Mouse (Mus musculus): Measurements from ENCODE around the gene Arsk. TPM values are rescaled to one million over a fixed set of nuclear protein-coding genes. Genes with fewer than 3 reads are reported as not detected.
A peak's percentile ranks its signal among the peaks of the same experiment; 100 is the strongest.

The Arsk gene
- polyA plus RNA-seq (2012; rRNA removed), result 3.0 and 3.3 TPM in 2 replicates

DNA sequence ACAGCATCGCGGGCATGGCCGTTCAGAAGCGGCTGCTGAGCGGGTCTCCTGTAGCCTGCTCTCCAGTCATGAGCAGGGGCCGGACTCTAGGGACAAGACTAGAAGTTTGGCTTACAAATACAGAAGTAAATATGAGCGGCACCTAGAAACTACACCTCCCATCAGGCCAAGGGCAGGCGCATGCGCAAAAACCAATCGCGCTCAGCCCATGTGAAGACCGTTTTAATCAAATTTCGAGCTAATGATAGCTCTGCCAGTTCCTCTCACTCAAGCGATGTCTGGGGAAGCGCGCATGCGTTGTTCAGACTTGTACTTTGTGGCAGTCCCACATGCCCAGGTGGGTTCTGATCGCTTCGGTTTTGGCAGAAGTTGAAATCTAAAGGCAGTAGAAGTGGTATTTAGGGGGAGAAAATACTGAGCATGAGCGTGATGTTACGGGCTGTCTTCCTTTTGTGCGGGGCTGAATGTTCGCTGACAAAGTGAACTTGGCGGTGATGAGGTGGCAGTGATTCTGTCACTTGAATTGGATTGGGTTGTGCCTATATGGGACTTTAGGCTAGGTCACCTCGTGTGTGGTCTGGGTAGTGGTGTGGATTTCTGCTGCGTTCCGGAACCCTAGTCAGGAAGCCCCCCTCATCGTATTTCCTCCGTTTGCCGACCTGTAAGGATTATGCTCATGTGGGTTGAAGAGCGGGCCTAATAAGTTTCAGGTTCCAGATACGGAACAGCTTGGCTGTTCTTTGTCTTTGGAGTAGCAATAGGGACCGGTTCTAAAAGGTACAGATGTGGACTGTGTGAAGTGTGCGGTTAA, at the start of gene Arsk, which contains the start of gene Ttc37:
Gene Arsk (minus strand): TSS at position 168 of the 811 bp plus-strand sequence.
Gene Ttc37 (plus strand): TSS at position 242 of the 811 bp plus-strand sequence.
- H3K4me3 ChIP-seq (ENCODE audit: control insufficient read depth, insufficient read depth, low read length), result peak within 1 kb of the TSS; percentile 80
- no peaks in the 10 kb centered on the region for H3K36me3 ChIP-seq (ENCODE audit: control insufficient read depth, insufficient read depth, low read length)
- no peaks in the 10 kb centered on the region for H3K4me1 ChIP-seq (replicated peaks; ENCODE audit: control insufficient read depth, insufficient read depth, low read length)
- H3K27me3 ChIP-seq (ENCODE audit: control insufficient read depth, insufficient read depth, low read length), result no peaks in the 10 kb centered on the region
- peak; percentile 91 for DNase-seq
- WGBS, result under 1% methylated on average over 34 of the region's 34 CpGs
- TF ChIP-seq CTCF (IDR thresholded peaks at IDR 0.05; ENCODE audit: borderline replicate concordance, control insufficient read depth, extremely low read depth, insufficient read depth, low read length, poor library complexity), result no peak
- peak within 1 kb of the TSS; percentile 7; the same call in 1 of the 2 replicates for H3K27ac ChIP-seq (ENCODE audit: control insufficient read depth, insufficient read depth, low read length)

DNA sequence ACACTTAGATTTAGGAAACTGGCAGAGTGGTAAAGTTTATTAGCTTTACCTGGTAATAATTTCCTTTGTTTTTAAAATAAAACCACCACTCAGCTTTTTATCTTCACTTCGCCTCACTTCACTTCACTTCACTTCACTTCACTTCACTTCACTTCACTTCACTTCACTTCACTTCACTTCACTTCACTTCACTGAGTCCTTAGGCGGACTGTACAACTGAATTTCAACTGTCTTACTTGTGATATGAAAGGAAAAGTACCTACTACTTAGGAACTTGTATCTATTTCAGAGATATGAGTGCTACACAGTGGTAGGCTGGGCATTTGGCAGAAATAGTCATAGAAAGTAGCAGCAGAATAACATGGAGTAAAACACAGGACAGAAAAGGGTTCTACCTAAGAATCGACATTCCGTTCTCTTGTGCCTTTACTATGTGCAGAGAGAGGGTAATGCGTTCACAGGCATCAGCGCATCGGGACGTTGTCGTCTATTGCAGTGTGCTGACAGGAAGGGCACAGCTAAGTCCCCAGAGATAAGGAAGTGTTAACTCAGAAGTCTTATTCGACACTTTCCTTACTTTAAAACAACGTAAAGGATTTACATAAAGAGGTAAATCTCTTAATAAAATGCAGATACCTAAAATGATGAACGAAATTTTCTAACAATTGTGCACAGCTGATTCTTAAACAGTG, 42.8 kb upstream of the Arsk start:
- no peak overlapping the region for H3K4me3 ChIP-seq (ENCODE audit: control insufficient read depth, insufficient read depth, low read length)
- 95% methylated on average over 12 of the region's 12 CpGs for WGBS
- H3K27ac ChIP-seq (ENCODE audit: control insufficient read depth, insufficient read depth, low read length), result no peak overlapping the region
- H3K27me3 ChIP-seq (ENCODE audit: control insufficient read depth, insufficient read depth, low read length), result no peaks in the 10 kb centered on the region
- no peaks in the 10 kb centered on the region for H3K4me1 ChIP-seq (replicated peaks; ENCODE audit: control insufficient read depth, insufficient read depth, low read length)
- no peak for DNase-seq
- no peaks in the 10 kb centered on the region; the same call in 1 of the 2 replicates for H3K36me3 ChIP-seq (ENCODE audit: control insufficient read depth, insufficient read depth, low read length)
- TF ChIP-seq CTCF (IDR thresholded peaks at IDR 0.05; ENCODE audit: borderline replicate concordance, control insufficient read depth, extremely low read depth, insufficient read depth, low read length, poor library complexity), result no peak
- TF ChIP-seq POLR2A (IDR thresholded peaks at IDR 0.05; ENCODE audit: control insufficient read depth, extremely low read depth, insufficient read depth, low read length, poor library complexity), result no peak

DNA sequence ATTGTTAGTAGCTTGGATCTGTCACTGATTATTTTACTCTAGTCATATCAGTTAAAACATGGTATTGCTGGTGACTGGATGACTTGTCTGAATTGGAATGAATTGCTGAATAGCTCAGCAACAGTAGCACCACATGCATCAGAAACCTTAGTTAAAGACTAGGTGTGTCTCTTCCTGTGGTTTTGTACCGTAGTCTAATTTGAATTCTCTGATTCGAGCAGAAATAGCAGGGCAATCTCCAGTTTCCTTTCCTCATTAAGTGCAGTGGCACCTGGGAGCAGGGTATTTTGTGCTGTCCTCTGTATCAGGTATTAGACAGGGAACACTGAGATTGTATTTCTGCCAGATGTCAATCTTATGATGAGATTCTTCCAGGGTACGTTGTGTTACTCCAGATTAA, 40.4 kb upstream of the Arsk start:
- Histone ChIP-seq H3K36me3 (ENCODE audit: control insufficient read depth, insufficient read depth, low read length) (peaks cover 18% of the 10 kb centered on the region), H3K4me1 (replicated peaks; ENCODE audit: control insufficient read depth, insufficient read depth, low read length) (no peaks in the 10 kb centered on the region), H3K4me3 (ENCODE audit: control insufficient read depth, insufficient read depth, low read length) (no peak overlapping the region), H3K27me3 (ENCODE audit: control insufficient read depth, insufficient read depth, low read length) (no peaks in the 10 kb centered on the region), H3K27ac (ENCODE audit: control insufficient read depth, insufficient read depth, low read length) (no peak overlapping the region)
- no peak for DNase-seq
- 65% methylated on average over 3 of the region's 3 CpGs for WGBS
- TF ChIP-seq CTCF (IDR thresholded peaks at IDR 0.05; ENCODE audit: borderline replicate concordance, control insufficient read depth, extremely low read depth, insufficient read depth, low read length, poor library complexity) (no peak), POLR2A (IDR thresholded peaks at IDR 0.05; ENCODE audit: control insufficient read depth, extremely low read depth, insufficient read depth, low read length, poor library complexity) (no peak)

DNA sequence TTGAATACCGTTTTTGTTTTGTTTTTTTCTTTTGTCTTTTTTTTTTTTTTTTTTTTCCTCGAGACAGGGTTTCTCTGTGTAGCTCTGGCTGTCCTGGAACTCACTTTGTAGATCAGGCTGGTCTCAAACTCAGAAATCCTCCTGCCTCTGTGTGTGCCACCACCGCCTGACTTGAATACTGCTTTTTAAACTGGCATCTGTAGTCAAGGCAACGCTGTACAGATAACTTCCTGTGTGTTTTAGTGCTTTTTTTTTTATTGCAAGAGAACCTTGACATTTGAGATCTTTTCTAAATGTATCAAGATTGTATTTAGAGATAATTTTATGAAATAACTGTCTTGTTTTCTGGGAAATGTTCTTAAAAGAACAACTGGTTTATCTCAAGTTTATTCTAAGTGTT, 34.0 kb upstream of the Arsk start:
- Histone ChIP-seq H3K27me3 (ENCODE audit: control insufficient read depth, insufficient read depth, low read length) (no peaks in the 10 kb centered on the region), H3K27ac (ENCODE audit: control insufficient read depth, insufficient read depth, low read length) (no peak overlapping the region), H3K4me3 (ENCODE audit: control insufficient read depth, insufficient read depth, low read length) (no peak overlapping the region), H3K36me3 (ENCODE audit: control insufficient read depth, insufficient read depth, low read length) (peaks cover 28% of the 10 kb centered on the region), H3K4me1 (replicated peaks; ENCODE audit: control insufficient read depth, insufficient read depth, low read length) (no peaks in the 10 kb centered on the region)
- 82% methylated on average over 4 of the region's 4 CpGs for WGBS
- TF ChIP-seq POLR2A (IDR thresholded peaks at IDR 0.05; ENCODE audit: control insufficient read depth, extremely low read depth, insufficient read depth, low read length, poor library complexity), result no peak
- DNase-seq, result no peak

DNA sequence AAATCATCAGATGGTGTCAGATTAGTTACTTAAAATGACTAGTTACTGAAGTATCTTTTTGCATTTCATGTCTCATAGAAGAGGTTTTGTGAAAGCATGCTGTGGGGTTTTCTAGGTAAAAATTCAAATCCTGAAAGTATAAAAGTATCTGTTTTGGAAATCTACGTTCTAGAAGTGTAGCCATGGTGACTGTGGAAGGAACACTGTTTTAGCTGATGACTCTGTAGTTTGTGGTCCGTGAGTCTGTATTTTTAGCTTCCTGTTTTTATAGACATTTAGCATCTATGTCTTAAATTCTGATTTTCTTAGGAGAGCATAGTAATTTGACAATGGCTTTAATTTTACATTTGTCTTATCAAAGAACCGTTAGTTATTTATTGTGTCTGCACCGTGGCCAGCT, 30.3 kb upstream of the Arsk start:
- DNase-seq, result no peak
- no peak for TF ChIP-seq CTCF (IDR thresholded peaks at IDR 0.05; ENCODE audit: borderline replicate concordance, control insufficient read depth, extremely low read depth, insufficient read depth, low read length, poor library complexity)
- no peak for TF ChIP-seq POLR2A (IDR thresholded peaks at IDR 0.05; ENCODE audit: control insufficient read depth, extremely low read depth, insufficient read depth, low read length, poor library complexity)
- no peaks in the 10 kb centered on the region for H3K27me3 ChIP-seq (ENCODE audit: control insufficient read depth, insufficient read depth, low read length)
- H3K4me1 ChIP-seq (replicated peaks; ENCODE audit: control insufficient read depth, insufficient read depth, low read length), result no peaks in the 10 kb centered on the region
- WGBS, result 86% methylated on average over 4 of the region's 4 CpGs
- H3K27ac ChIP-seq (ENCODE audit: control insufficient read depth, insufficient read depth, low read length), result no peak overlapping the region
- H3K4me3 ChIP-seq (ENCODE audit: control insufficient read depth, insufficient read depth, low read length), result no peak overlapping the region
- peaks cover 28% of the 10 kb centered on the region for H3K36me3 ChIP-seq (ENCODE audit: control insufficient read depth, insufficient read depth, low read length)

DNA sequence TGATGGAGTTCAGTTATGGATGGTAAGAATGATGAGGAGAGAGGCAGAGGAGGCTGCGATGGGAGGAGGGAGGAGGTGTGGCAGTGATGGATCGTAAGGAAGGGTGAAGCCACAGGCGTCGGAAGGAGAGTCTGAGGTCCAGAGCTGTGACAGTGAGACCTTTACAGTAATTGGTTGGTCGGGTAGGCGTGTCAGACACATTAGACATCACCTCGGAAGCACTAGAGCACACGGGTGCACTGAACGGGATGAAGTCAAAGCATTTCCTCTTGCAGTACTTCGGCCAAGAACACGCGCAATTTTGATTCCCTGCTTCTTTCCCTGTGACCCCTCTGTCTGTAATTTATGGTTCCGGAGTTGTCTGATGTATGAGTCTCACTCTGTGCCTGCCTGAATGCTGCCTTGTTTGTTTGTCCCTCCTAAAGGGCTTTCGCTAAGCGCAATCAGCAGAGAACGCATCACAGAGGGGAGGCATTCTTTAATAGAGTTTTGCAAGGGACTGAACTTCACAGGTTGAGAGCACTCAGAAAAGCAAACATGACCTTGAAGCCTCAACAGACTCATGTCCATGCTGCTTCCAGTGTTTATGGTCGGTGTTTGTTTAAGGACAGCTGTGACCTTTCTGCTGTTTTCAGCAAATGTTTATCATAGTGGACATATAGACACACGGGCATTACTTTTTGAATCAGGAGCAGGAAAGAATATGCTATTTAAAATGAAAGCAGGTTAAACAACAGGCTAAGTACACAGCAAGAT, 10.8 kb upstream of the Arsk start:
- H3K27ac ChIP-seq (ENCODE audit: control insufficient read depth, insufficient read depth, low read length), result no peak overlapping the region
- H3K27me3 ChIP-seq (ENCODE audit: control insufficient read depth, insufficient read depth, low read length), result no peaks in the 10 kb centered on the region
- 96% methylated on average over 18 of the region's 18 CpGs for WGBS
- H3K4me1 ChIP-seq (replicated peaks; ENCODE audit: control insufficient read depth, insufficient read depth, low read length), result no peaks in the 10 kb centered on the region
- H3K36me3 ChIP-seq (ENCODE audit: control insufficient read depth, insufficient read depth, low read length), result peaks cover 32% of the 10 kb centered on the region
- DNase-seq, result no peak
- TF ChIP-seq CTCF (IDR thresholded peaks at IDR 0.05; ENCODE audit: borderline replicate concordance, control insufficient read depth, extremely low read depth, insufficient read depth, low read length, poor library complexity), result no peak
- no peak for TF ChIP-seq POLR2A (IDR thresholded peaks at IDR 0.05; ENCODE audit: control insufficient read depth, extremely low read depth, insufficient read depth, low read length, poor library complexity)
- no peak overlapping the region for H3K4me3 ChIP-seq (ENCODE audit: control insufficient read depth, insufficient read depth, low read length)

Measured in thymus, adult 2 months (tissue).